Mouse (Mus musculus) intestine, embryonic 14.5 days (tissue): ENCODE measurements around the gene Htt. TPM values are rescaled to one million over a fixed set of nuclear protein-coding genes. Genes with fewer than 3 reads are reported as not detected.

Experiments
- ATAC-seq: fragments of 200-750 bp; cut with Nextera tagmentation; replicated peaks from 2 replicates; pipeline ENCODE4 v1.8.0; 2017; ENCODE audit warnings: low read depth, moderate number of reproducible peaks, moderate TSS enrichment, moderate library complexity; ENCODE audit not compliant: low FRiP score, low TSS enrichment
- DNase-seq: peaks from one replicate; pipeline ENCODE4 v3.0.0-alpha.2; 2018; ENCODE audit warnings: low spot score
- H3K27ac ChIP-seq: fragments of 300-500 bp; sonication (generic); 2 replicates; pipeline ENCODE4 v1.5.1; 2014; ENCODE audit warnings: low read depth, mild to moderate bottlenecking, control low read depth
- H3K27me3 ChIP-seq: fragments of 300-500 bp; sonication (generic); replicated peaks from 2 replicates; pipeline ENCODE4 v1.6.1; 2014; ENCODE audit warnings: low read length, control low read depth; ENCODE audit not compliant: control insufficient read depth, insufficient read depth
- H3K36me3 ChIP-seq: fragments of 300-500 bp; sonication (generic); 2 replicates; pipeline ENCODE4 v1.6.1; 2014; ENCODE audit warnings: low read length, control low read depth; ENCODE audit not compliant: control insufficient read depth, insufficient read depth
- H3K4me1 ChIP-seq: fragments of 300-500 bp; sonication (generic); replicated peaks from 2 replicates; pipeline ENCODE4 v1.6.1; 2014; ENCODE audit warnings: low read length, control low read depth, mixed read lengths; ENCODE audit not compliant: control insufficient read depth, insufficient read depth
- H3K4me2 ChIP-seq: fragments of 300-500 bp; sonication (generic); 2 replicates; pipeline ENCODE4 v1.6.1; 2014; ENCODE audit warnings: low read length
- H3K4me3 ChIP-seq: fragments of 300-500 bp; sonication (generic); 2 replicates; pipeline ENCODE4 v1.5.1; 2014; ENCODE audit warnings: low read depth, low read length, control low read depth, mixed read lengths
- H3K9ac ChIP-seq: fragments of 300-500 bp; sonication (generic); 2 replicates; pipeline ENCODE4 v1.6.1; 2014; ENCODE audit warnings: mild to moderate bottlenecking, low read length
- H3K9me3 ChIP-seq: fragments of 300-500 bp; sonication (generic); 2 replicates; pipeline ENCODE4 v1.6.1; 2016; ENCODE audit warnings: low read length, control low read depth; ENCODE audit not compliant: control insufficient read depth
- WGBS: fragments of 180-500 bp; shearing (Covaris S2); extraction: QIAGEN DNeasy Blood & Tissue Kit; methylation state at CpG from one replicate; pipeline ENCODE4 v1.1.7; 2014; 5-methylcytosine and 5-hydroxymethylcytosine counted together
- polyA plus RNA-seq: library from polyadenylated mRNA; unstranded; fragments of >200 nt; fragmentation: Nextera tagmentation; extraction: Ambion mirVana; gene quantifications from 2 replicates; pipeline ENCODE4 v1.2.1, GENCODE M21; 2014

Gene Htt
- polyA plus RNA-seq, 1 experiment from 2014 or later, result 19.5 TPM

DNA sequence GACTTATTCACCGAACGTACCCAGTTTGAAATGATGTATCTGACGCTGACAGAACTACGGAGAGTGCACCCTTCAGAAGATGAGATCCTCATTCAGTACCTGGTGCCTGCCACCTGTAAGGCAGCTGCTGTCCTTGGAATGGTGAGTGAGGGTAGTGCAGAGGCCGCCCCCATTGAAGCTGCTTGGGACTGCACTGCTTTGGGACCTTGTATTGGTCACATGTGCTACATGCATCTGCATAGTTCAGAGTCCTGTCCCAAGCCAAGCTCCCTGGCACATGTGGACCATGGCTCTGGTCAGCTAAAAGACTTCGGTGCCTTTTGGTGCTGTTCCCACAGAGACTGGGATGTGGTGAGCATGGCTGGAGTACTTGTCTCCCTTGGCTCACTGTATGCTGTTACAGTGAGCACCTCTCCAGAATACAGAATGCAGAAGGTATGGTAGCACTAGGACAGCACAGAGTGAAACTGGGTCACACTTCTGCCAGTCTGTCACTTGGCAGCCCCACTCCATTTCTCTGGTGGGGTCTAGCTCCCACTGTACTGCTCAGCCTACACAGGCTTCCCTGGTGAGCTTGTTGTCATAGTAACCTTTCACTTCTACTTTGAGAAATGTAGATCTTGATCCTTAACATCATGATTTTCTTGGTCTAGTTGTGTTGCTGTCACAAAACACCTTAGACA lies 138.4 kb downstream of the Htt start:
- no peak overlapping the region for H3K4me3 ChIP-seq
- peaks cover 75% of the 10 kb centered on the region for H3K36me3 ChIP-seq
- no peaks in the 10 kb centered on the region for H3K9me3 ChIP-seq
- no peak overlapping the region for H3K4me2 ChIP-seq
- no peak overlapping the region for H3K27ac ChIP-seq
- no peaks in the 10 kb centered on the region for H3K27me3 ChIP-seq
- H3K4me1 ChIP-seq, result no peaks in the 10 kb centered on the region
- no peak overlapping the region for H3K9ac ChIP-seq
- WGBS, result 93% methylated on average over 6 of the region's 6 CpGs
- ATAC-seq (no peak), DNase-seq (no peak)

DNA sequence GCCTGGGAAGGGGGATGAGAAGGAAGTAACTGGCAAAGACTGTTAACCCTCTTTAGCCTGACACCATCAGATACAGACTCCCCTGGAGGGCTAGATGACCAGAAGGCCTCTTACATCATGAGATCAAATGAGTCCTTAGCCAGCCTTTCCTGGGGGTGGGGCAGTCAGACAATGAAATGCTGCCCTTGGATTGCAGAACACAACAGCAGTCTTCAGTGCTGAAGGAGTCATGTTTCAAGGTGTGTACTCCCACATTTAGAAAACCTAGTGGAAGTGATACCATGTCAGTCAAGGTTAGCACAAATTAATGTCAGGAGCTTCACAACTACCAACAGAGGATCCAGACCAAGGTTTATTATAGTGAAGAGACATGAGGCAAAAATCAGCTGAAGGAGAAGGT lies 140.8 kb downstream of the Htt start:
- no peak overlapping the region for H3K4me3 ChIP-seq
- ATAC-seq (no peak), DNase-seq (no peak)
- H3K27ac ChIP-seq, result no peak overlapping the region
- no peaks in the 10 kb centered on the region for H3K9me3 ChIP-seq
- peaks cover 79% of the 10 kb centered on the region for H3K36me3 ChIP-seq
- no peak overlapping the region for H3K4me2 ChIP-seq
- no peaks in the 10 kb centered on the region for H3K27me3 ChIP-seq
- H3K9ac ChIP-seq, result no peak overlapping the region
- no peaks in the 10 kb centered on the region for H3K4me1 ChIP-seq

DNA sequence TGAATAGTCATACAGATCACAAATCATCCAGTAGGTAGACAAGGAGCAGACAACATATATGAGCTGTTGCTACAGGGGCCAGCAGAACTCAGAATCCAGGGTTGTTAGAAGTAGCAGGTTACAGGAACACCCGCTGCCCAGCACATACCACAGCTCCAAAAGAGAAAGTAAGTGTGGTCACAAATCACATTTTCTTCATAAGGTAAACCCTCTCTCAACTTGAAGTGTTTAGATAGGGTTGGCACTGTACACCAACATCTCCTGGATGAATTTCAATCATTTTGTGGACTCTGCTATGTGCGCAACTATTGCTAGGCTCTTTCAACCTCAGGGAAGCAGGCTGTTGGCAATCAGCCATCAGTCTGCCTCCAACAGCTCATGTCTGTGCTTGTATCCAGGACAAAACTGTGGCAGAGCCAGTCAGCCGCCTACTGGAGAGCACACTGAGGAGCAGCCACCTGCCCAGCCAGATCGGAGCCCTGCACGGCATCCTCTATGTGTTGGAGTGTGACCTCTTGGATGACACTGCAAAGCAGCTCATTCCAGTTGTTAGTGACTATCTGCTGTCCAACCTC lies 141.4 kb downstream of the Htt start:
- ATAC-seq (0 out of 2 replicates have a peak, but pooled peaks have one; percentile 19), DNase-seq (no peak)
- no peak overlapping the region for H3K9ac ChIP-seq
- no peak overlapping the region for H3K4me2 ChIP-seq
- no peak overlapping the region for H3K4me3 ChIP-seq
- H3K27me3 ChIP-seq, result no peaks in the 10 kb centered on the region
- no peaks in the 10 kb centered on the region for H3K4me1 ChIP-seq
- 84% methylated on average over 5 of the region's 5 CpGs for WGBS
- no peak overlapping the region for H3K27ac ChIP-seq
- peaks cover 78% of the 10 kb centered on the region for H3K36me3 ChIP-seq
- no peaks in the 10 kb centered on the region for H3K9me3 ChIP-seq

- DNase-seq (no peak), ATAC-seq (no peak)
- Histone ChIP-seq H3K9ac (no peak overlapping the region), H3K4me2 (no peak overlapping the region), H3K36me3 (peaks cover 74% of the 10 kb centered on the region), H3K27me3 (no peaks in the 10 kb centered on the region), H3K4me1 (no peaks in the 10 kb centered on the region), H3K27ac (no peak overlapping the region), H3K9me3 (no peaks in the 10 kb centered on the region), H3K4me3 (no peak overlapping the region)
These were observed 142.9 kb downstream of the Htt start for GRCm38 (mm10) chr5:34904412-34904811.

GRCm38 (mm10) chr5:34907230-34907629 lies 145.7 kb downstream of the Htt start:
- Histone ChIP-seq H3K9ac (no peak overlapping the region), H3K9me3 (no peaks in the 10 kb centered on the region), H3K27ac (no peak overlapping the region), H3K27me3 (no peaks in the 10 kb centered on the region), H3K36me3 (peaks cover 62% of the 10 kb centered on the region), H3K4me1 (no peaks in the 10 kb centered on the region), H3K4me2 (no peak overlapping the region), H3K4me3 (no peak overlapping the region)
- no peak for ATAC-seq
- no peak for DNase-seq
- WGBS, result 91% methylated on average over 4 of the region's 4 CpGs

DNA sequence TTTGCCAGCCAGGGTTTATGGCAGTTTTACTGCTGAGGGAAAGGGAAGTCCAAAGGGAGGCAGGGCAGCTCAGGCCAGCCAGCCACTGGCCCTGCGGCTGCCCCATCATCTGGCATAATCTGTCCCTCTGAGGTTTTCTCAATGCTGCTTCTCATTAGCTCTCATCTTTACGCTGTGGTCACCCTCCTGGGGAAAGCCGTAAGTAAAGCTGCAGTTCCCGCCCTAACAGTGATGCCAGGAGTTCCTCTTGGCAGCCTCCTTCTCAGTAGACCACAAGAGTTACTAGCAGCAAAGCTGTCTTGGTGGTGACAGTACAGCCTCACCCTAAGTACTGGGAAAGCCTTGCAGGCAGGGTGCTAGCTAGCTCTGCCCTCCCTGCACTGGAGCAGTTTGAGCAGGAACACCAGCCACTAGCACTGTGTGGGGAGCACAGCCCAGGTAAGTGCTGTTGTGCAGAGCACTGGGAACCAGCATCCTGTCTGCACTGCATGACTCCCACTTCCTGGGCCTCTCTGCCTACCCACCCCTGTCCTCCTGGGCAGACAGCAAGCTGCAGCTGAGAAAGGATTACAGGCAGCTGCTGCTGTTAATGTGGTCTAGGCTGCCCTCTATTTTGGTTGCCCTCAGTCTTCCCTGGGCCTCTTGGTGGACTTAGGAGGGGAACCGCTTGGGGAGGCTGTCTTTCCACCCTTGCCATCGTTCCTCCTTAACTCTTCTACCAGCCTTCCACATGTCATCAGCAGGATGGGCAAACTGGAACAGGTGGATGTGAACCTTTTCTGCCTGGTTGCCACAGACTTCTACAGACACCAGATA lies 146.6 kb downstream of the Htt start, which contains the start of gene Msantd1:
TSS of gene Msantd1 (plus strand) at position 103 of the 816 bp plus-strand sequence.
- DNase-seq, result no peak
- Histone ChIP-seq H3K27ac (no peak within 1 kb of the TSS), H3K9me3 (no peaks in the 10 kb centered on the region), H3K4me2 (no peak within 1 kb of the TSS), H3K36me3 (peaks cover 55% of the 10 kb centered on the region), H3K4me1 (no peaks in the 10 kb centered on the region), H3K4me3 (no peak within 1 kb of the TSS), H3K27me3 (no peaks in the 10 kb centered on the region), H3K9ac (no peak within 1 kb of the TSS)
- 86% methylated on average over 6 of the region's 6 CpGs for WGBS
- ATAC-seq, result no peak

GRCm38 (mm10) chr5:34908726-34909633 lies 147.4 kb downstream of the Htt start:
- no peak overlapping the region for H3K4me3 ChIP-seq
- H3K4me2 ChIP-seq, result no peak overlapping the region
- DNase-seq (no peak), ATAC-seq (no peak)
- 74% methylated on average over 9 of the region's 9 CpGs for WGBS
- H3K27ac ChIP-seq, result no peak overlapping the region
- H3K9ac ChIP-seq, result no peak overlapping the region
- H3K4me1 ChIP-seq, result no peaks in the 10 kb centered on the region
- H3K36me3 ChIP-seq, result peaks cover 52% of the 10 kb centered on the region
- H3K27me3 ChIP-seq, result no peaks in the 10 kb centered on the region
- no peaks in the 10 kb centered on the region for H3K9me3 ChIP-seq
